Mouse (Mus musculus): ENCODE measurements around the gene Daam1. TPM values are rescaled to one million over a fixed set of nuclear protein-coding genes. Genes with fewer than 3 reads are reported as not detected.

The Daam1 gene
- polyA plus RNA-seq, 1 experiment: 15.2 TPM

DNA sequence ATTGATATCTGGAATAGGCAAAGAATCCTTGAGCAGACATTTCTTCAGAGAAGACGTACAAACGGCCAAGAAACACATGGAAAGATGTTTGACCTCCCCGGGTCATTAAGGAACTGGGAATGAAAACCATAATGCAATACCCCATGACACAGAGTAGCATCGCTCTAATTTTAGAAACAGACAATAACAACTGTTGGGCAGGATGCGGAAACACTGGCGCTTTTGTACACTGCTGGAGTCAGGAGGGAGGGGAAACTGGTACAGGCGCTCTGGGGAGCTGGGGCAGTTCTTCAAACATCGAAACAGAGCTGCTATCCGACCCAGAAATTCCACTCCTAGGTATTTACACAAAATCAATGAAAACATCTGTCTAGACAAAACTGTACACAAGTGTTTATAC is 23.6 kb upstream of the Daam1 start:
- no peak for TF ChIP-seq POLR2A (IDR thresholded peaks at IDR 0.05; ENCODE audit: borderline replicate concordance, extremely low read depth, low read depth, low read length)
- no peak for TF ChIP-seq CTCF (IDR thresholded peaks at IDR 0.05; ENCODE audit: insufficient read depth, low read length)
- WGBS: 24% methylated on average over 9 of the region's 9 CpGs
- H3K4me3 ChIP-seq (replicated peaks; ENCODE audit: extremely low read depth, low read depth, low read length): no peak overlapping the region
- H3K4me1 ChIP-seq (ENCODE audit: control insufficient read depth, insufficient read depth, low read length): no peaks in the 10 kb centered on the region; the same call in 1 of the 2 replicates
- no peak for DNase-seq

DNA sequence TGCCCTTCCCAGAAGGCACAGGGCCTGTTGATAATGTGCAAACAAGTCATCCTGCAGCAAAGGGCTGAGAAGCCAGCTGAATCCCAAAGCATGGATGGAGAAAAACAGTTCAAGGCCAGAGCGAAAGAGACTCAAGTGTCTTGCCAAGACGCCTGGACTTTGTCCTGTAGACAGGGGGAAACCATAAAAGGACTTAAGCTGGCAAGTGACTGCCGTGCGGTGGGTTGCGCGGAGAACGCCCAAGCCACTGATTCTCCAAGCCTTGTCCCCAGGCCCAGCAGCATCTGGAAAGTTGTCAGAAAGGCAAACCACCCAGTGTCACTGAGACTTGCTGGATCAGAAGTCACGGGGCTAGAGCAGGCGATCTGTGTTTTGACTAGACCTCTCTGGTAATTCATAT is 22.2 kb upstream of the Daam1 start:
- no peak overlapping the region for H3K4me3 ChIP-seq (replicated peaks; ENCODE audit: extremely low read depth, low read depth, low read length)
- 87% methylated on average over 9 of the region's 9 CpGs for WGBS

DNA sequence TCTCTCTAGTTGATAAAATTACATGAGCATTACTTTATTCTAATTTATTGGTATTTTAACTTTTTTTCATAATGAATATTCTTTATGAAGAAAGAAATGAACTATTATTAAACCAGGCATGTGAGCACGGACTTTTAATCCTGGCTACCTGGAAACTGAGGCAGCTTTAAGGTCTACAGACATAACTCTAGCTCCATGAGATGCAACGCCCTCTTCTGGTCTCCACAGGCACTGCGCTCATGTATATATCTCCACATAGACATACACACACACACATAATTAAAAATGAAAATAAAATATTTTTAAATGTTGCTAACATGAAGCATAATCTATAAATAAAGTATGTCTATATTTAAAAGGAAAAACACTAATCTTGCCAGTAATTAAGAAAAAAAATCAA is 21.3 kb upstream of the Daam1 start:
- H3K4me3 ChIP-seq (replicated peaks; ENCODE audit: extremely low read depth, low read depth, low read length): no peak overlapping the region
- TF ChIP-seq POLR2A (IDR thresholded peaks at IDR 0.05; ENCODE audit: borderline replicate concordance, extremely low read depth, low read depth, low read length) (no peak), CTCF (IDR thresholded peaks at IDR 0.05; ENCODE audit: insufficient read depth, low read length) (no peak)
- 88% methylated on average over 3 of the region's 3 CpGs for WGBS
- no peaks in the 10 kb centered on the region; the same call in 1 of the 2 replicates for H3K4me1 ChIP-seq (ENCODE audit: control insufficient read depth, insufficient read depth, low read length)
- no peak for DNase-seq

More for the DNA sequence above, 22.2 kb upstream of the Daam1 start:
- TF ChIP-seq POLR2A (IDR thresholded peaks at IDR 0.05; ENCODE audit: borderline replicate concordance, extremely low read depth, low read depth, low read length): no peak
- TF ChIP-seq CTCF (IDR thresholded peaks at IDR 0.05; ENCODE audit: insufficient read depth, low read length): no peak
- DNase-seq: no peak
- H3K4me1 ChIP-seq (ENCODE audit: control insufficient read depth, insufficient read depth, low read length): no peaks in the 10 kb centered on the region; the same call in 1 of the 2 replicates

DNA sequence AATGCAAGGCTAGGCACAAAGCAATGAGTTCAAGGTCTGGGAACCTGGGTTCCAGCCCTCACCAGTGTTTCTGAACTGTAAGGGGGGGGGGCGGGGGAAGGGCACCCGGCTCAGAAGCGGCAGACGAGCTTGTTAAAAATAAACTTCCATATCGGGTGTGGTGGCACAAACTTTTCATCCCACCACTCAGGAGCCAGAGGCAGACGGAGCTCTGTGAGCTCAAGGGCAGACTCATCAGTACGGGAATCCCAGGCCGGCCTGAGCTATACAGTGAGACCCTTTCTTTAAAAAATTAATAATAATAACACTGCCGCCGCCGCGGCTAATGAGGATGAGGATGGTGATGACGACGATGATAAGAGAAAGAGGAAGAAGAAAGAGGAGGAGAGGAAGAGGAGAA is 18.3 kb upstream of the Daam1 start:
- TF ChIP-seq CTCF (IDR thresholded peaks at IDR 0.05; ENCODE audit: insufficient read depth, low read length) (no peak), POLR2A (IDR thresholded peaks at IDR 0.05; ENCODE audit: borderline replicate concordance, extremely low read depth, low read depth, low read length) (no peak)
- 66% methylated on average over 14 of the region's 14 CpGs for WGBS
- H3K4me3 ChIP-seq (replicated peaks; ENCODE audit: extremely low read depth, low read depth, low read length): no peak overlapping the region
- DNase-seq: no peak
- H3K4me1 ChIP-seq (ENCODE audit: control insufficient read depth, insufficient read depth, low read length): no peaks in the 10 kb centered on the region; the same call in 1 of the 2 replicates

DNA sequence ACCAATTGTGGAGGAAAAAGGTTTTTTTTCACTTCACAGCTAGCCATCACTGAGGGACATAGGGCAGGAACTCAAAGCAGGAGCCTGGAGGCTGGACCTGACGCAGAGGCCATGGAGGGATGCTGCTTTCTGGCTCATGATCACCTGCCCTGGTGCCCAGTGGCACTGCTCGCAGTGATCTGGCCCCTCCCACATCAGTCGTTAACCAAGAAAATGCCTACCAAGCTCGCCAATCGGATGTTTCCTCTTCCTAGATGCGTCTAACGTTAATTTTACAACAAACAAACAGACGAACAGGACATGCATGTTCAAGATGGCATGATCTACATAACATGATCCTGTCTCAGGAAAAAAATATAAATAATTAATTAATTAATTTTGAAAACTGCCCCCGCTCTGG is 17.6 kb upstream of the Daam1 start:
- TF ChIP-seq CTCF (IDR thresholded peaks at IDR 0.05; ENCODE audit: insufficient read depth, low read length) (no peak), POLR2A (IDR thresholded peaks at IDR 0.05; ENCODE audit: borderline replicate concordance, extremely low read depth, low read depth, low read length) (no peak)
- Histone ChIP-seq H3K4me3 (replicated peaks; ENCODE audit: extremely low read depth, low read depth, low read length) (no peak overlapping the region), H3K4me1 (ENCODE audit: control insufficient read depth, insufficient read depth, low read length) (no peaks in the 10 kb centered on the region)
- no peak for DNase-seq
- 82% methylated on average over 9 of the region's 9 CpGs for WGBS

DNA sequence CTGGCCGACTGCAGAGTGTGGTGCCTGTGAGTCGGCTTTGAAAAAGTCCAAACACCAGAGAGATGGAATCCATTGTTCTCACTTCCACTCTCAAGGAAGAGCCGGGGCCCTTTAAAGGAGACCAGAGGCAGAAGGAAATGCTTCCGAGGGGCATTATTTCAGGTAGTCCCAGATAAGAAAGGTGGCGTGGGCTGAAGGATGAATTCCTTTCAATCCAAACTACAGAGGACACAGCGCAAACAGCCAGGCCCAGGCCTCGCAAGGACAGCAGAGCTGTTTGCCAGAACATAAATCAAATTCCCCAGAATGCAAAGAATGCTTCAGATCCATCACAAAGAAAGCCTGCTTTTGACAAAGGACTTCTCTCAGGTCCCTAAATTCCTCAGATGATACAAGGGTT is 17.1 kb upstream of the Daam1 start:
- no peak for DNase-seq
- TF ChIP-seq CTCF (IDR thresholded peaks at IDR 0.05; ENCODE audit: insufficient read depth, low read length): no peak
- TF ChIP-seq POLR2A (IDR thresholded peaks at IDR 0.05; ENCODE audit: borderline replicate concordance, extremely low read depth, low read depth, low read length): no peak
- WGBS: 41% methylated on average over 7 of the region's 7 CpGs
- H3K4me3 ChIP-seq (replicated peaks; ENCODE audit: extremely low read depth, low read depth, low read length): no peak overlapping the region
- no peaks in the 10 kb centered on the region for H3K4me1 ChIP-seq (ENCODE audit: control insufficient read depth, insufficient read depth, low read length)

DNA sequence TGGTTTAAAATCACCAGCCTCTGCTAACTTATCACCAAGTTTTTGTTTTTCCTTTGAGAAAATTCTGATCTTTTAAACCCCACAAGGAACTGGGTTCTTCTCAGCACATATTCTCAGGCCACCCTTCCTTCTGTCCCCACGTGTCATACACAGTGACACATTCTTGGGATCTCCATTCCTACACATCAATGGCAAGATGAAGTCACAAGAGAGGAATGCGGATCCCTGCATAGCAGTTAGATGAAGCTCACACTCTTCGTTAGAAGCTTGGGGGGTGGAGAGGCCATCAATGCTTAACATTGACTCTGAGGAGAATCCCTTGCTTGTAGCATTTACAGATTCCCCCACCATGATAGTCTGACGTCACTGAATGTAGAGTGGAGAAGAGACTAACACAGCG is 10.8 kb upstream of the Daam1 start:
- peaks cover 5% of the 10 kb centered on the region; the same call in 1 of the 2 replicates for H3K4me1 ChIP-seq (ENCODE audit: control insufficient read depth, insufficient read depth, low read length)
- DNase-seq: no peak
- H3K4me3 ChIP-seq (replicated peaks; ENCODE audit: extremely low read depth, low read depth, low read length): no peak overlapping the region
- TF ChIP-seq CTCF (IDR thresholded peaks at IDR 0.05; ENCODE audit: insufficient read depth, low read length) (no peak), POLR2A (IDR thresholded peaks at IDR 0.05; ENCODE audit: borderline replicate concordance, extremely low read depth, low read depth, low read length) (no peak)
- WGBS: 71% methylated on average over 5 of the region's 5 CpGs

DNA sequence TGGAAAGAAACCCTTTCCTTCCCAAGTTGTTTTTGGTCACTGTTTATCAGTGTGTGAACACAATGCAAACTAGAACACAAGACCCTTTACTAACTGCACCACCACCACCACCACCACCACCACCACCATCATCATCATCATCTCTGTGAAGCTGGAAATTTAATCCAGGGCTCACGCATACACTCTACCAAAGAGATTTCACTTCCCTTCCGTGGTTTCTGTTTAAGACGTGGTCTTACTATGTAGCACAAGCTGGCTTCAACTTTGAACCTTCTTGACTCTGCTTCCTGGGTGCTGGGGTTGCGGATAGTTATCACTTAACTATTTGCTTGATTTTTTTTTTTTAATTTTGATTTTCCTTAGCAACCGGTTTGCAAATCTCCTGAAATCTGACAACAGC is 9.6 kb upstream of the Daam1 start:
- Histone ChIP-seq H3K4me1 (ENCODE audit: control insufficient read depth, insufficient read depth, low read length) (peaks cover 5% of the 10 kb centered on the region; the same call in 1 of the 2 replicates), H3K4me3 (replicated peaks; ENCODE audit: extremely low read depth, low read depth, low read length) (no peak overlapping the region)
- TF ChIP-seq CTCF (IDR thresholded peaks at IDR 0.05; ENCODE audit: insufficient read depth, low read length) (no peak), POLR2A (IDR thresholded peaks at IDR 0.05; ENCODE audit: borderline replicate concordance, extremely low read depth, low read depth, low read length) (no peak)
- 77% methylated on average over 5 of the region's 5 CpGs for WGBS
- DNase-seq: no peak

DNA sequence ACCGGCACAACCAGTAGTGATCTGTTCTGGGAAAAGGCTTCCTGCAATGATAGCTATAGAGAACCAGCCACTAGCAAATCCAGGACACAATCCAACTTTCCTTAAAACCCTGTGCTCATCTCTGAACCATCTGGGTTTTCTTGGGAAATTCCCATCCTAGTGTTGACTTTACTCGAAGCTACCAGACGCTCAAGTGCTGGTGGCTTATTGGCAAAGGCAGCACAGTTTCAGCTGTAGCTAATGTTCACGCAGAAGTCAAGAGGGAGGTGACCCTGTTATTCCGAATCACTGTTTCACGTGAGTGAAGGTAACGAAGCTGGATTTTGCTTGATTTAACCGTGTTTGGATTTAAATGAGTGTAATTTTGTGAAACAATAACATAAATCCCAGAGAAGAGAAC is 9.1 kb upstream of the Daam1 start:
- H3K4me3 ChIP-seq (replicated peaks; ENCODE audit: extremely low read depth, low read depth, low read length): no peak overlapping the region
- no peak for DNase-seq
- peaks cover 5% of the 10 kb centered on the region; the same call in 1 of the 2 replicates for H3K4me1 ChIP-seq (ENCODE audit: control insufficient read depth, insufficient read depth, low read length)
- TF ChIP-seq POLR2A (IDR thresholded peaks at IDR 0.05; ENCODE audit: borderline replicate concordance, extremely low read depth, low read depth, low read length): no peak
- no peak for TF ChIP-seq CTCF (IDR thresholded peaks at IDR 0.05; ENCODE audit: insufficient read depth, low read length)
- WGBS: 52% methylated on average over 8 of the region's 8 CpGs

DNA sequence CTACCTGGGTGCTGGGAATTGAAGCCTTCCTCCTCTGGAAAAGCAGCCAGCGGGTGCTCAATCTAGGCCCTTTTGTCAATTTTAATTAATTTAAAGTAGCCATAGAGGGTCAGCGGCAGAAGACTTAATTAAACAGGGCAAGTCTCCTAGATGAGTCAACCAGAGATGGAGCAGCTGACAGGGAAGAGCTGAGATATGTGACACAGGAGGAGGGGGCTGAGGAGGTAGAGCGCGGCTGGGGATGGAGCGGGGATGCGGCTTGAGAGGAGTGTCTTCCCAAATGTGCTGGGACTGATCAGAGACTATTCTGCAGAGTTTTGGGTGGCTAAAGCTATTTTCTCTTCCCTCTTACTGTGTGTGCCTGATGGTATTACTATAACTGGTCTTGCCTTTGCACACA is 6.0 kb upstream of the Daam1 start:
- TF ChIP-seq POLR2A (IDR thresholded peaks at IDR 0.05; ENCODE audit: borderline replicate concordance, extremely low read depth, low read depth, low read length) (no peak), CTCF (IDR thresholded peaks at IDR 0.05; ENCODE audit: insufficient read depth, low read length) (no peak)
- 88% methylated on average over 6 of the region's 6 CpGs for WGBS
- DNase-seq: no peak
- H3K4me1 ChIP-seq (ENCODE audit: control insufficient read depth, insufficient read depth, low read length): peaks cover 5% of the 10 kb centered on the region; the same call in 1 of the 2 replicates
- no peak overlapping the region for H3K4me3 ChIP-seq (replicated peaks; ENCODE audit: extremely low read depth, low read depth, low read length)
